Mouse (Mus musculus): Measurements from ENCODE around the gene Rorb.

DNA sequence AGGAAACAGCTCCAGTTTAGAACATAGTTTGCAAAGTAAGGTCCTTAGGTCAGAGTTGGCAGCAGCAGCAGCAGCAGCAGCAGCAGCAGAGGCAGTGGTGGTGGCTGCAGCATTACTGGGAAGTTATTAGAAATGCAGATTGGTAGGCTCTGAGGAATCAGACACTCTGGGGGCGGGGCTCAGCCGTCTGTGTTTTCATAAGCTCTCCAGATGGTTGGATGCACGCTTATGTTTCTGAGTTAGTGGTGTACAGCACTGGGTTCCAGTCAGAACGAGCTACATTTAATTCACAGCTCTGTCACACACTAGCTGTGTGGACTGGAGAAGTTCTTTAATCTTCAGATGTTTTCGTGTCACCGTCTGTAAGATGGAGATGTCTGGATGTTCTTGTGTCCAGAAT lies 105.9 kb downstream of the Rorb start:
- no peak for TF ChIP-seq CTCF (IDR thresholded peaks at IDR 0.05; ENCODE audit: low read depth)
- TF ChIP-seq EP300 (IDR thresholded peaks at IDR 0.05; ENCODE audit: low read depth) = no peak
